Mouse (Mus musculus): ENCODE results near the gene Irf2bpl. TPM values are rescaled to one million over a fixed set of nuclear protein-coding genes. Genes with fewer than 3 reads are reported as not detected.

The Irf2bpl gene
- polyA plus RNA-seq, 1 experiment from 2014 or later = 18.9 TPM

DNA sequence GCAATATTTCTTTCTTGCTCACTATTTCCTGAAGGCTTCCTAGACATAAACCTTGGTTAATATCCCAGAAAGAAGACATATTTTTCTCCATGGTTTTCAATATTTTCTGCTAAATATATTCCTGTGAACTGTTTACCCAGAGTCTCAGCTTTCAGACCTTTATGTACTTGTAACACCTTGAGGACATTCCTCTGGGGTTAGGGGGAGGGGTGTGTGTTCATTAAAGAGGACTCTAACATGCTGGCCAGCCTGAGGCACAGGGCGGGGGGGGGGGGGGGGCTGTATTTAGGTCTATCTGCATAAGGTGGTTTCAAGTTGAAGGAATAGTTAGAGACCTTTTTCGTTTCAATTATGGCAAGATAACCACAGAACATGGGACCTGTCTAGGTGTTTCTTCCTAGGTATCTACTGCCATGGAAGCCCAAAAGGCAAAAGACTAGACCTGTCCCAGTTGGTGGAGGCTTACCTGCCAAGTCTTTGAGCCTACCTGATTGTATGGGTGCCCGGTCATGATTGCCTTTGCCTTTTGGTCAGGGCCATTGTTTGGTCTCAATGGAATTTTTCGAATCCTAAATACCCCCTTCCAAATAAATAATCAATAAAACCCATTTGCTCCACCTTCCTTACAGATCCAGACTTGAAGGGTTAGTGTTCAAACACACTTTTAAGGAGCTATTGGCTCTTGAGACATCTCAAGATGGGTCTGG lies 11.3 kb upstream of the Irf2bpl start:
- H3K4me3 ChIP-seq (ENCODE audit: low read depth, low read length) = no peak overlapping the region; the same call in 1 of the 2 replicates
- peak overlapping the region; percentile 56; the same call in 1 of the 2 replicates for H3K9ac ChIP-seq (ENCODE audit: low read depth, low read length)

DNA sequence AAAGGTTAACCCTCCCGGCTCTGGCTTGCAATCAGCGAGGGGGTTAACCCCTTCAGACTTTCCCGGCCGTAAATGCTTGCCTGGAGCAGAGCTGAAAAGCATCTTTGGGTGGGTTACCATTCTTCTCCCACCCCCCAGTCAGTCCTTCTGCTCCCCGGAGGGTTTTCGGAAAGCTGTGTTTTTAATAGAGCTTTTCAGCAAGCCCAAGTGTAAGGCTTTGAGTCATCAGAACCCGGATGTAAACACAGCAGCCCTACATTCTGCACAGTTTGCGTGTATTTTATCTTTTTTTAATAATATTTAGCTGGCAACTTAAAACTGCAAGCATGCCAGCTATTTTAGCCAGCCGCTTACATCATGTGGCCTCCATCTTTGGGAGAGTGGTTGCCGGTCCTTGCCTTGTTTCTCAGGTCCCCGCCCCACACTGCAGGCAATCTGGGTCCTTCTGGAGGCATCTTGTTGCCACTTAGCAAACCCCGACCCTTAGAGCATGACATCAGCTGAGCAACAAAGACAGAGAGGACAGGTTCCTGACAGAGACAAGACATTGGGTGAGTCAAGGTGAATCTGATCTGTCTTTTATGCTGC lies 10.3 kb upstream of the Irf2bpl start:
- Histone ChIP-seq H3K36me3 (ENCODE audit: control insufficient read depth, insufficient read depth, low read length) (no peaks in the 10 kb centered on the region), H3K9me3 (replicated peaks; ENCODE audit: control insufficient read depth, low read length) (no peaks in the 10 kb centered on the region), H3K27me3 (ENCODE audit: control insufficient read depth, insufficient read depth, low read length) (no peaks in the 10 kb centered on the region), H3K27ac (ENCODE audit: low read depth, low read length) (peak overlapping the region; percentile 98), H3K4me2 (peak overlapping the region; percentile 80), H3K4me3 (ENCODE audit: low read depth, low read length) (peak overlapping the region; percentile 40), H3K9ac (ENCODE audit: low read depth, low read length) (peak overlapping the region; percentile 56), H3K4me1 (ENCODE audit: control insufficient read depth, insufficient read depth, low read length) (peaks cover 87% of the 10 kb centered on the region)
- no peak; the same call in 1 of the 2 replicates for ATAC-seq (replicated peaks; ENCODE audit: insufficient number of reproducible peaks, low FRiP score, low TSS enrichment)
- 0% methylated on average over 12 of the region's 12 CpGs for whole genome bisulfite sequencing (ENCODE audit: insufficient replicate concordance)

More for the DNA sequence above, 11.3 kb upstream of the Irf2bpl start:
- Histone ChIP-seq H3K27me3 (ENCODE audit: control insufficient read depth, insufficient read depth, low read length) (no peaks in the 10 kb centered on the region), H3K27ac (ENCODE audit: low read depth, low read length) (peak overlapping the region; percentile 98), H3K9me3 (replicated peaks; ENCODE audit: control insufficient read depth, low read length) (no peaks in the 10 kb centered on the region), H3K4me1 (ENCODE audit: control insufficient read depth, insufficient read depth, low read length) (peaks cover 86% of the 10 kb centered on the region), H3K4me2 (peak overlapping the region; percentile 80), H3K36me3 (ENCODE audit: control insufficient read depth, insufficient read depth, low read length) (no peaks in the 10 kb centered on the region)
- WGBS (ENCODE audit: insufficient replicate concordance) = 54% methylated on average over 4 of the region's 4 CpGs
- no peak for ATAC-seq (replicated peaks; ENCODE audit: insufficient number of reproducible peaks, low FRiP score, low TSS enrichment)

DNA sequence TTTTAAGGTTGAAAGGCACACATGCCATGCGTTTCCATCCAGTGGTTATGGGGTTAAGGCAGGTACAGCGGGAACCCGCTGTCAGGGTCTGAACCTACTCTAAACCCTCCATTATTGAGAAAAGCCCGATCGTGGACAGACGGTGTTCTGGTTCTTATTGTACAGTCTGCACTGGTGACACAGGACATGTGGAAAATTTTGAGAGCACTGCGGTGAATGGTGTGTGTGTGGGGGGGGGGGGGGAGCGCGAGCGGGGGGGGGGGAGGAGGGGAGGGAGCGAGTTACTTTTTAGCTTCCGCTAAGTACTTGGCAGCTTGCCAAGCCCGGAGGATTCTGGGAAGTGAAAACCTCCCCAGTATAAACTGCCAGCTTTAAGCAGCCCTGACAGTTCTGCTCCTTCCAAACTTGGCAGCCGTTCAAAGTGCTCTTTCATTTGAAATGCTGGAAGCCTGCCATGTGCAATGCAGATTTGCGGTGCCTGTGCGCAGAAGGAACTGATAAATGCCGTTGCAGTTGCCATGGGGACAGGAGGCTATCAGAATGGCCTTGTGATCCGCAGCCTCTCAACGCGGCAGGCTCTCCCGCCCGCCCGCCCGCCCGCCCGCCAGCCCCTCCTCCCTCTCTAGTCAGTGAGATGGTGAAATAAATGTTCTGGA lies 9.7 kb upstream of the Irf2bpl start:
- H3K4me3 ChIP-seq (ENCODE audit: low read depth, low read length) = peak overlapping the region; percentile 40
- H3K4me1 ChIP-seq (ENCODE audit: control insufficient read depth, insufficient read depth, low read length) = peaks cover 86% of the 10 kb centered on the region
- WGBS (ENCODE audit: insufficient replicate concordance) = 0% methylated on average over 23 of the region's 26 CpGs
- peak overlapping the region; percentile 80 for H3K9ac ChIP-seq (ENCODE audit: low read depth, low read length)
- no peaks in the 10 kb centered on the region for H3K9me3 ChIP-seq (replicated peaks; ENCODE audit: control insufficient read depth, low read length)
- no peaks in the 10 kb centered on the region for H3K27me3 ChIP-seq (ENCODE audit: control insufficient read depth, insufficient read depth, low read length)
- H3K4me2 ChIP-seq = peak overlapping the region; percentile 88
- peak overlapping the region; percentile 99 for H3K27ac ChIP-seq (ENCODE audit: low read depth, low read length)
- H3K36me3 ChIP-seq (ENCODE audit: control insufficient read depth, insufficient read depth, low read length) = no peaks in the 10 kb centered on the region
- ATAC-seq (replicated peaks; ENCODE audit: insufficient number of reproducible peaks, low FRiP score, low TSS enrichment) = peak; percentile 85

GRCm38 (mm10) chr12:86893326-86894183 lies 9.0 kb upstream of the Irf2bpl start:
- Histone ChIP-seq H3K4me1 (ENCODE audit: control insufficient read depth, insufficient read depth, low read length) (peaks cover 89% of the 10 kb centered on the region), H3K9me3 (replicated peaks; ENCODE audit: control insufficient read depth, low read length) (no peaks in the 10 kb centered on the region), H3K4me3 (ENCODE audit: low read depth, low read length) (peak overlapping the region; percentile 34), H3K4me2 (peak overlapping the region; percentile 88), H3K36me3 (ENCODE audit: control insufficient read depth, insufficient read depth, low read length) (no peaks in the 10 kb centered on the region), H3K9ac (ENCODE audit: low read depth, low read length) (peak overlapping the region; percentile 80), H3K27ac (ENCODE audit: low read depth, low read length) (peak overlapping the region; percentile 99), H3K27me3 (ENCODE audit: control insufficient read depth, insufficient read depth, low read length) (no peaks in the 10 kb centered on the region)
- WGBS (ENCODE audit: insufficient replicate concordance) = 3% methylated on average over 20 of the region's 20 CpGs
- 0 out of 2 replicates have a peak, but pooled peaks have one; percentile 18 for ATAC-seq (replicated peaks; ENCODE audit: insufficient number of reproducible peaks, low FRiP score, low TSS enrichment)

- Histone ChIP-seq H3K27ac (ENCODE audit: low read depth, low read length) (peak overlapping the region; percentile 99), H3K27me3 (ENCODE audit: control insufficient read depth, insufficient read depth, low read length) (no peaks in the 10 kb centered on the region), H3K9ac (ENCODE audit: low read depth, low read length) (peak overlapping the region; percentile 80), H3K4me3 (ENCODE audit: low read depth, low read length) (peak overlapping the region; percentile 50), H3K36me3 (ENCODE audit: control insufficient read depth, insufficient read depth, low read length) (no peaks in the 10 kb centered on the region), H3K9me3 (replicated peaks; ENCODE audit: control insufficient read depth, low read length) (no peaks in the 10 kb centered on the region), H3K4me1 (ENCODE audit: control insufficient read depth, insufficient read depth, low read length) (peaks cover 89% of the 10 kb centered on the region), H3K4me2 (peak overlapping the region; percentile 88)
- no peak for ATAC-seq (replicated peaks; ENCODE audit: insufficient number of reproducible peaks, low FRiP score, low TSS enrichment)
- WGBS (ENCODE audit: insufficient replicate concordance) = 2% methylated on average over 18 of the region's 18 CpGs
Observed at GRCm38 (mm10) chr12:86892711-86893311, 8.2 kb upstream of the Irf2bpl start.

DNA sequence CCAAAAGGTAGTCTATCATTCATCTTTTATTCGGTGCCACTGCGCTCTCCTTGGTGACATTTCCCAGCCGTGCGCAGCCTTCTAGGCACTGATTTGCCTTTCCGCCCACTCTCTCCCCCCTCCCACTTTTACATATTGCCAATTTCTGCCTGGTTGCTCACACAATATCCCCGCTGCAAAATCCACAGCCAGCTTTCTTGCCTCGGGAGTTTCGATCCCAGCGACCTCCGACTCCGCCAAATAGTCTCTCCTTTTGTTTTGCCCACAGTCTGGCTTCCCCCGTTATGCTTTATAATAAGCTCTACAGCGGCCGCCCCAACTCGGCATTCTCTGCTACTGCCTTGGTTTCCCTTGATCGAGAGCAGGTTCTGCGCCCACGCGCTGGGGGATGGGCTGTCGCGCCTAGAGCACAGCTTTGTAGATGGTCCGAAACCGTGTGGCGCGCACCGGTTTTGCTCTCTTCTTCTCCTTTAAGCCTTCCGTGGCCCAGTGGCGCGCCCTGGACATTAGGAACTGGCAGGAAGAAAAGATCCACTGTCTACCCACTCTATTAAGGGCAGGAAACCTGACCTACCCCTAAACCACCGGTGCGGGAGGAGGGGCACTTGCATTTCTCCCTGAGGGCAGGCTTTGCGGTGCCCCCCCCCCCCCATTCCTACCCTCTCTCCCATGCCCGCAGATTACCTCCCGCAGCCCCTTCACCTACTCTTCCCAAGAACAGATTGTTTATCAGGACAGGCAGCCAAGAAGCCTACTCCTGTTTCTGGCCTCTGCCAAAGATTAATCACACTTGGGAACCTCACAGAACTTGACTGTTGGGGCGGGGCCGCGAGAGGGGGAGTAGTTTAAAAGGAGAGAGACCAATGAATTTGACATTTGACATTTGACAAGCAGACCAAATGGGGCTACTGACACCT lies 7.4 kb upstream of the Irf2bpl start:
- Histone ChIP-seq H3K27me3 (ENCODE audit: control insufficient read depth, insufficient read depth, low read length) (no peaks in the 10 kb centered on the region), H3K4me1 (ENCODE audit: control insufficient read depth, insufficient read depth, low read length) (peaks cover 82% of the 10 kb centered on the region), H3K9ac (ENCODE audit: low read depth, low read length) (peak overlapping the region; percentile 80), H3K36me3 (ENCODE audit: control insufficient read depth, insufficient read depth, low read length) (no peaks in the 10 kb centered on the region), H3K4me3 (ENCODE audit: low read depth, low read length) (peak overlapping the region; percentile 50), H3K4me2 (peak overlapping the region; percentile 88), H3K9me3 (replicated peaks; ENCODE audit: control insufficient read depth, low read length) (no peaks in the 10 kb centered on the region), H3K27ac (ENCODE audit: low read depth, low read length) (peak overlapping the region; percentile 99)
- WGBS (ENCODE audit: insufficient replicate concordance) = 1% methylated on average over 37 of the region's 37 CpGs
- no peak for ATAC-seq (replicated peaks; ENCODE audit: insufficient number of reproducible peaks, low FRiP score, low TSS enrichment)

DNA sequence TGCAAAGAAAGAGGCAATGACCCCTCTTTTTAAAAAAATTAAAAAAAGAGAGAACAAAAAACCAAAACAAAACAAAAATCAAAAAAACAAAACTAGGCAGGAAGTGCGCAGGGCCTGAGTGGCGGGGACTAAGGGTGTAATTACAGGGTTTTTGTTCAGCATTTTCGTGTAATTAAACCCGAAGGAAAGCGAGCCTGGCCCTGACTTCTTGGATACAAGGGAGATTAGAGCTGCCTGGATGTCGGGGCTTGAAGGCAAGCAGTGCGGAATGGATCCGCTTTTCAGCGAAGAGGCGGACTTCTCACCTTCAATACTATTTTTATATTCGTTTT lies 6.8 kb upstream of the Irf2bpl start:
- Histone ChIP-seq H3K9ac (ENCODE audit: low read depth, low read length) (peak overlapping the region; percentile 80), H3K27ac (ENCODE audit: low read depth, low read length) (peak overlapping the region; percentile 99), H3K27me3 (ENCODE audit: control insufficient read depth, insufficient read depth, low read length) (no peaks in the 10 kb centered on the region), H3K4me1 (ENCODE audit: control insufficient read depth, insufficient read depth, low read length) (peaks cover 81% of the 10 kb centered on the region), H3K36me3 (ENCODE audit: control insufficient read depth, insufficient read depth, low read length) (no peaks in the 10 kb centered on the region), H3K4me3 (ENCODE audit: low read depth, low read length) (peak overlapping the region; percentile 50), H3K4me2 (peak overlapping the region; percentile 88), H3K9me3 (replicated peaks; ENCODE audit: control insufficient read depth, low read length) (no peaks in the 10 kb centered on the region)
- no peak for ATAC-seq (replicated peaks; ENCODE audit: insufficient number of reproducible peaks, low FRiP score, low TSS enrichment)
- WGBS (ENCODE audit: insufficient replicate concordance) = 13% methylated on average over 11 of the region's 11 CpGs

Measured in heart, embryonic 11.5 days (tissue).